Mouse (Mus musculus) cortical plate, adult 2 months (tissue): ENCODE results near the gene Tmem231.

ENCODE experiments used
- CTCF ChIP-seq: fragments of 200-500 bp; IDR thresholded peaks from 2 replicates; pipeline ENCODE4 v1.5.1; 2011; ENCODE audit warnings: mild to moderate bottlenecking, control low read depth, low read length; ENCODE audit not compliant: insufficient read depth; ENCODE audit errors: extremely low read depth
- POLR2A ChIP-seq: fragments of 200-500 bp; IDR thresholded peaks from 2 replicates; pipeline ENCODE4 v1.6.1; 2011; ENCODE audit warnings: mild to moderate bottlenecking, low read length, control low read depth; ENCODE audit not compliant: insufficient read depth; ENCODE audit errors: extremely low read depth

DNA sequence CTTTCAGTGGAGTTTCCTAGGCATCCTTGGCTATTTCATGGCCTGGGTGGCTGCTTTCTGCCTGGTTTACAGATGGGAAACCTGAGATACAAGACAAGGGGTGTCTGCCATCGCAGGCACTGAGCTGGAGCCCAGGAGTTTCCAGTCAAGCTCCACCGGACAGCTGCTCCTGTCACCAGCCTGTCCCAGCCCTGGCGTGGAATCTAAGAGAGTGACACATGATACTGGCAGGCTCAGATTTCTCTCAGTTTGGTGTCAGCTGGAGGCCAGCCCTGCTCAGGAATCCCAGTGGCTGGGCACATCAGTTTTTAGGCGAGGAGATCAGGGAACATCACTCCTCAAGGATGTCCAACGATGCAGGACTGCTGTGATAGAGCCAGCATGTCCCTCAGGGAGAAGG is 31.6 kb downstream of the Tmem231 start:
- TF ChIP-seq CTCF, result no peak
- TF ChIP-seq POLR2A, result no peak
